Mouse (Mus musculus): ENCODE data around the gene Parvb.

The Parvb gene

GRCm38 (mm10) chr15:84324870-84325553 is 93.2 kb downstream of the Parvb start:
- no peak for DNase-seq (ENCODE audit: low spot score)

- DNase-seq (ENCODE audit: low spot score) = no peak
Observed at GRCm38 (mm10) chr15:84325736-84326135, 93.9 kb downstream of the Parvb start.

- DNase-seq (ENCODE audit: low spot score) = no peak
Observed at GRCm38 (mm10) chr15:84328870-84329269, 97.0 kb downstream of the Parvb start.

- no peak for DNase-seq (ENCODE audit: low spot score)
Observed at GRCm38 (mm10) chr15:84329940-84330339, 98.1 kb downstream of the Parvb start.

- DNase-seq (ENCODE audit: low spot score) = no peak
Observed at GRCm38 (mm10) chr15:84331066-84331612, 99.3 kb downstream of the Parvb start.

GRCm38 (mm10) chr15:84336281-84336817 is 104.5 kb downstream of the Parvb start:
- DNase-seq (ENCODE audit: low spot score) = no peak

- DNase-seq (ENCODE audit: low spot score) = no peak
Observed at GRCm38 (mm10) chr15:84337599-84337998, 105.8 kb downstream of the Parvb start.

- no peak for DNase-seq (ENCODE audit: low spot score)
Observed at GRCm38 (mm10) chr15:84340926-84341325, 109.1 kb downstream of the Parvb start.

- no peak for DNase-seq (ENCODE audit: low spot score)
Observed at GRCm38 (mm10) chr15:84348769-84349168, 116.9 kb downstream of the Parvb start.

GRCm38 (mm10) chr15:84349915-84350738 is 118.3 kb downstream of the Parvb start:
- no peak for DNase-seq (ENCODE audit: low spot score)

GRCm38 (mm10) chr15:84351342-84351741 is 119.5 kb downstream of the Parvb start:
- DNase-seq (ENCODE audit: low spot score) = no peak

GRCm38 (mm10) chr15:84351915-84352844 is 120.3 kb downstream of the Parvb start:
- no peak for DNase-seq (ENCODE audit: low spot score)

GRCm38 (mm10) chr15:84355081-84355480 is 123.2 kb downstream of the Parvb start:
- DNase-seq (ENCODE audit: low spot score) = no peak

GRCm38 (mm10) chr15:84364746-84365145 is 132.9 kb downstream of the Parvb start:
- DNase-seq (ENCODE audit: low spot score) = no peak

Measured in spleen, adult 12 weeks (tissue).